Mouse (Mus musculus) cerebellum, adult 2 months (tissue): ENCODE results near the gene Rab1b. TPM values are rescaled to one million over a fixed set of nuclear protein-coding genes. Genes with fewer than 3 reads are reported as not detected.
"Not testable (repeated sequence)": the region's sequence is repeated elsewhere in the genome, so short reads cannot be mapped to it uniquely, and the experiment has no call there.

ENCODE experiments used
- DNase-seq, 2 experiments: peaks; one replicate each; pipeline ENCODE4 v3.0.0; 2021
- H3K27ac ChIP-seq: fragments of 200-500 bp; 2 replicates; pipeline ENCODE4 v1.5.1; 2012; ENCODE audit warnings: low read length, control low read depth, inconsistent platforms; ENCODE audit not compliant: insufficient read depth
- H3K27me3 ChIP-seq: fragments of 200-500 bp; 2 replicates; pipeline ENCODE4 v1.6.1; 2012; ENCODE audit warnings: inconsistent platforms, mild to moderate bottlenecking, low read length, moderate library complexity; ENCODE audit not compliant: control insufficient read depth, insufficient read depth
- H3K4me1 ChIP-seq: fragments of 200-500 bp; 2 replicates; pipeline ENCODE4 v1.6.1; 2011; ENCODE audit warnings: low read length; ENCODE audit not compliant: control insufficient read depth, insufficient read depth
- H3K4me3 ChIP-seq: fragments of 200-500 bp; replicated peaks from 2 replicates; pipeline ENCODE3; 2011; ENCODE audit warnings: mild to moderate bottlenecking, low read depth, low read length, control low read depth; ENCODE audit not compliant: insufficient read depth
- CTCF ChIP-seq: fragments of 200-500 bp; IDR thresholded peaks from 2 replicates; pipeline ENCODE4 v1.5.1; 2011; ENCODE audit warnings: low read depth, mild to moderate bottlenecking, control low read depth, low read length, moderate library complexity, borderline replicate concordance; ENCODE audit not compliant: insufficient read depth
- POLR2A ChIP-seq: fragments of 200-500 bp; IDR thresholded peaks from 2 replicates; pipeline ENCODE4 v1.6.1; 2011; ENCODE audit warnings: low read length, control low read depth, borderline replicate concordance; ENCODE audit not compliant: insufficient read depth
- WGBS: fragments of 180-500 bp; shearing (Covaris S2); methylation state at CpG from one replicate; pipeline ENCODE4 v1.1.7; 2018; 5-methylcytosine and 5-hydroxymethylcytosine counted together
- polyA plus RNA-seq: library from polyadenylated mRNA; depleted of rRNA; stranded (reverse); fragments of >200 nt; gene quantifications from 2 replicates; pipeline ENCODE4 v1.2.3, GENCODE M21; 2012; rRNA removed

Rab1b gene
- polyA plus RNA-seq = 191 and 195 TPM in 2 replicates

DNA sequence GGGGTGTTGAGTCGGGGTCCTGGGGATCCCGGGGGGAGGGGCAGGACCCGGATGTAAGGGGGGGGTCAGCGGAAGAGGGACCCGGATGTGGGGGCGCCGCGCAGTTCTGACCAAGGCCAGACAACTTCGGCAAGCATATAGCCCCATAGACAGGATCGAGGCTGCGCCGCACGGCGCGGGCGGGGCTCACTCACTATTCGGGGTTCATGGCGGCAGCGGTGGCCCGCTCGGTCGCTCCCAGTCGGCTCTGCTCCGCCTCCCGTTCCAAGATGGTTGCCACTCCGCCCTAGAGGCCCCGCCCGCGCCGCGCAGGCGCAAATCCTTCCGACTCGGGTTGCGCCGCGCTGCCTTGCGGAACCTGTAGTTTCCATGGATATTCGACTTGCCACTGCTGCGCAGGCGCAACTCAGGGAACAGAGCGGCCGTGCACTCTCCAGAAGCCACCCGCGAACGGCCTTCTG lies at the start of gene Rab1b:
Rab1b (minus strand) TSS at position 342 of the 461 bp plus-strand sequence.
- H3K4me1 ChIP-seq = peaks cover 14% of the 10 kb centered on the region
- peak within 1 kb of the TSS; percentile 81 for H3K27ac ChIP-seq
- H3K27me3 ChIP-seq = no peaks in the 10 kb centered on the region
- TF ChIP-seq POLR2A = peak; percentile 70; the same call in 1 of the 2 replicates
- TF ChIP-seq CTCF = no peak
- peak; percentile 99 for DNase-seq
- peak within 1 kb of the TSS; percentile 72 for H3K4me3 ChIP-seq
- WGBS = under 1% methylated on average over 46 of the region's 46 CpGs

DNA sequence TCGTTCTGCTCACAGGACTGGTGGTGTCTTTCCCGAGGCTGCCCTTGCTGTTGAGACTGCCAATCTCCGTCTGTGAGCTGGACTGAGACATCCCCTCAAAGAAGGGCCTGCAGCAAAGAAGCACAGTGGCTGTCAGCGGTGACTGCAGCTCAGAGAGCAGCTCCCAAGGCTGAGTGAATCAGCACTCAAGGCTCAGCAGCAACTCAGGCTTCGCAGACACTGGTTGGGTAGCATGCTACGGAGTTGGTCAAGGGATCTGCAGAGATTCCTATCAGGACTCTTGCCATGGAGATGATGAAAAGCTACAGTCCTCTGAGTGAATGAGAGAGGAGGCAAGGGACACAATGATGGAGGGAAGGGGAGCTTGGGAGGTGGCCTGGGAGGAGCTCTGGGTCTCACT lies 45.4 kb upstream of the Rab1b start:
- peaks cover 25% of the 10 kb centered on the region for H3K4me1 ChIP-seq
- TF ChIP-seq POLR2A = no peak
- TF ChIP-seq CTCF = no peak
- 70% methylated on average over 6 of the region's 6 CpGs for WGBS
- peak overlapping the region; percentile 70 for H3K27ac ChIP-seq
- no peak for DNase-seq
- no peak overlapping the region for H3K4me3 ChIP-seq
- no peaks in the 10 kb centered on the region for H3K27me3 ChIP-seq

DNA sequence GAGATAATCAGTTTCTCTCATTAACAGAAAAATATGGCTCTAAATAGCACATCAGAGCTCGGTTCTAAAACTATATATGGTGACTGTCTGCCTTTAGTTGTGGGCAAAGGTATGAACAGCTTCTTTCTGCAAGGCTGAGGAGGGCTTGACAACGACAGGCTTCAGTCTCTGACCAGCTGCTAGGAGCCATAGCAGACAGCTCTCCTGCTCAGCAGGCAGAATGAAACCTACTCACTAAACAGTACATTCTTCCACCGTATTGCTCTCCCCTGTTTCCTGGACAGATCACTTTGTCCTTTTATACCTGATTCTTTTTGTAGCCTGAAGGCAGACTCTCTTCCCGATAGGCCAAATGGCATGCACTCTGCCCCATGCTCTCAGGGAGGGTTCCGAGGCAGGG lies 44.9 kb upstream of the Rab1b start:
- WGBS = 16% methylated on average over 5 of the region's 5 CpGs

DNA sequence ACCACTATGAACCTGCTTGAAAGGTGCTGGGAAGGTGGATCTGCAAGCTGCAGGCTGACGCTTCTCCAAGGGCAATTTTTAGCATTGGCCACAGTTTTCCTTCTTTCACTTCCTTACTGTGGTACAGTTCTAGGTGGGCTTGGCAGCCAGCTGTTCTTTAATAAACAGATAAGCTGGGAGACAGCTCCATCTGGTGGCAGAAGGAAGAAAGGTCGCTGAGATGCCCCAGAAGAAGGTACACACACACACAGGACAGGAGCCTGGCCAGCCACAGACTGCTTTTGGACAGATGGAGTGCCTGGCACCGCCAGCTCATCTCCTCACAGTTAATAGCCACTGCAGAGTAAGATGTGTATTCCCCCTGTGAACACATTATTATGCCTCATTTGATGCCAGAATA lies 44.5 kb upstream of the Rab1b start:
- Histone ChIP-seq H3K27me3 (no peaks in the 10 kb centered on the region), H3K4me1 (peaks cover 25% of the 10 kb centered on the region), H3K4me3 (no peak overlapping the region), H3K27ac (peak overlapping the region; percentile 55)
- DNase-seq = peak; percentile 87 to 91
- 9% methylated on average over 3 of the region's 3 CpGs for WGBS
- TF ChIP-seq CTCF (peak; percentile 74), POLR2A (peak; percentile 8; the same call in 1 of the 2 replicates)

More for the DNA sequence above, 44.9 kb upstream of the Rab1b start:
- Histone ChIP-seq H3K27me3 (no peaks in the 10 kb centered on the region), H3K4me1 (peaks cover 25% of the 10 kb centered on the region), H3K27ac (peak overlapping the region; percentile 70), H3K4me3 (no peak overlapping the region)
- DNase-seq = no peak
- no peak for TF ChIP-seq POLR2A
- no peak for TF ChIP-seq CTCF

DNA sequence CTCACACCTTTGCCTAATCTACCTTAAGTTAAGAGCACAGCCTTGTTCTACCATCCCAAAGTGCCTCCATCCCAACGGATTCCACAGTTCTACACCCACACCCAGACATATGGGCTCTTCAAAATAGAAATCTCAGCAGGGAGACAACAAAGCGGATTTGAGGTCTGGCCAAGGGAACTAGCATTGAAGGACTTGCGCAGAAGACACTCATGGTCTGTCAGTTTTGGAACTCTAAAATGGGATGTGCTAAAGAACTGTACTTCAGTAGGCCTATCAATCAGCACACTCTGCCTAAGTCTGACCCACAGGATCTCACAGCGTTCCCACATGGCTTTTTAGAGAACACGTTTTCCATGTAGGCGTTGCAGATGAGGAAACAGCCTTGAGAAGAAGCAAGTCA lies 43.5 kb upstream of the Rab1b start:
- H3K27ac ChIP-seq = peak overlapping the region; percentile 55
- no peak overlapping the region for H3K4me3 ChIP-seq
- DNase-seq = peak; percentile 55 to 81

DNA sequence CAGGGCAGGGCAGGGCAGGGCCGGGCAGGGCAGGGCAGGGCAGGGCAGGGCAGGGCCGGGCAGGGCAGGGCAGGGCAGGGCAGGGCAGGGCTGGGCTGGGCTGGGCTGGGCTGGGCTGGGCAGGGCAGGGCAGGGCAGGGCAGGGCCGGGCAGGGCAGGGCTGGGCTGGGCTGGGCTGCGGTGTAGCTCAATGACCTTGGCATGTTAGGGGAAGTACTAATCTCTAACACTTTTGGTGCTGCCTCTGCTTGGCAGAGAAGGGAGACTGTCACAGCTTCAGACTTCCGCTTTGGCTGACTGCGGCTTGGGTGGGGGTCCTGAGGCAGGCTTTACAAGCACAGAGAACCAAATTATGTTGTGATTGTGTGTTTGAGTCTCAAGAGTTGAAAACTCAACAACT lies 42.2 kb upstream of the Rab1b start:
- H3K27ac ChIP-seq, H3K4me3 ChIP-seq, DNase-seq, H3K27me3 ChIP-seq: not testable (repeated sequence)
- peaks cover 25% of the 10 kb centered on the region for H3K4me1 ChIP-seq
- 92% methylated on average over 4 of the region's 6 CpGs for WGBS

More for the DNA sequence above, 43.5 kb upstream of the Rab1b start:
- Histone ChIP-seq H3K27me3 (no peaks in the 10 kb centered on the region), H3K4me1 (peaks cover 25% of the 10 kb centered on the region)
- WGBS = 40% methylated on average over 6 of the region's 6 CpGs
- TF ChIP-seq POLR2A (no peak), CTCF (no peak)

DNA sequence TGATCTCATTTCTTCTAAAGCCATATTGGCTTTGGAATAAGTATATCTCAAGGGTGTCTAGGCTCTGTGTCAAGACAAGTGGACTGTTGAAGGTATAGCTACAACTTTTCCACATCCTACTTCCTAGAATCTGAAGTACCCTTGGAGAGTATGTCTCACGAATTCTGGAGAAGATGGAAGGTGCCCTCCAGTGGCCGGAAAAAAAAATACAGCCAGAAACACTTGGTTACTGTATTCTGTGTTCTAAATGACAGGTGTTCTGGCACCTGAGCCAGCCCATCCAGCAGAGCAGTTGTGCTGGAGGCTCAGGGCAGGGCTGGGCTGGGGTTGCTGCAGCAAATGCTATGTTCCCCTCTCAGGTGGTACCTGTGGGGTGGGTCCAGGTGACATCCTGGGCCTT lies 32.8 kb upstream of the Rab1b start:
- TF ChIP-seq POLR2A = no peak
- TF ChIP-seq CTCF = peak; percentile 50; the same call in 1 of the 2 replicates
- 5% methylated on average over 2 of the region's 2 CpGs for WGBS

DNA sequence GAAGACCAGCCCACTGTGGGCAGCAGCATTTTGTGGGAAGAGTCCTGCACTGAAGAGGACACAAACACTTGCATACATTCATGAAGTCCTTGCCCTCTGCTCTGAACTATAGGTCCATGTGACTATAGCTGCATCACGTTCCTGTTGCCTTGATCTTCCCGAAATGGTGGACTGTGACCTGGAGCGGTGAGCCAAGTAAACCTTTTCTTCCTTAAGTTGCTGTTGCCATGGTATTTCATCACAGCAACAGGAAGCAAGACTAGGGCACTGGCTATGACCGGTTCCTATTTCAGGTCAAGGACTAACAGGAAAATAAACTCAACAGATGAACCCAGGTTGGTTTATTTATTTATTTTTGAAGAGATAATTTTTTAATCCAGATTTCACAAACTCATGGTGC lies 24.4 kb upstream of the Rab1b start:
- no peak for DNase-seq
- H3K4me1 ChIP-seq = 0 out of 2 replicates have a peak, but pooled peaks cover 3% of the 10 kb centered on the region
- TF ChIP-seq CTCF = no peak
- TF ChIP-seq POLR2A = no peak
- no peak overlapping the region for H3K27ac ChIP-seq
- WGBS = 76% methylated on average over 4 of the region's 4 CpGs
- no peak overlapping the region for H3K4me3 ChIP-seq
- no peaks in the 10 kb centered on the region for H3K27me3 ChIP-seq

More for the DNA sequence above, 32.8 kb upstream of the Rab1b start:
- H3K4me3 ChIP-seq = no peak overlapping the region
- H3K27ac ChIP-seq = no peak overlapping the region
- DNase-seq = peak; percentile 76 to 83
- H3K27me3 ChIP-seq = no peaks in the 10 kb centered on the region
- H3K4me1 ChIP-seq = peaks cover 3% of the 10 kb centered on the region; the same call in 1 of the 2 replicates

DNA sequence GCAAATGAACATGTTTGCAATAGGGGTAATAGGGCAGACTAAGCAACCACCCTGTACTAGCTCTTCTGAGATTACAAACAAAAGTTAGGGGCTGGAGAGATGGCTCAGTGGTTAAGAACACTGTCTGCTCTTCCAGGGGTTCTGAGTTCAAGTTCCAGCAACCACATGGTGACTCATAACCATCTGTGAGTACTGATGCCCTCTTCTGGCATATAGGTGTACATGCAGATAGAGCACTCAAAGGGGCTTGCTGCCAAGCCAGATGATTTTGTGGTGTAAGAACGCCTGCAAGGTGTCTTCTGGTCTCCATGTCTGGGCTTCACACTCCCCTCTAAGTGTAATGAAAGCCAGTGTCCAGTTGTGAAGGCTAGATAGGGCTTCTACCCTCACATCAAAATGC lies 22.9 kb upstream of the Rab1b start:
- no peak for DNase-seq
- H3K27ac ChIP-seq = no peak overlapping the region
- peaks cover 3% of the 10 kb centered on the region; the same call in 1 of the 2 replicates for H3K4me1 ChIP-seq
- H3K27me3 ChIP-seq = no peaks in the 10 kb centered on the region
- TF ChIP-seq CTCF (0 out of 2 replicates have a peak, but pooled peaks have one; percentile 38), POLR2A (no peak)
- WGBS = 20% methylated on average over 1 of the region's 1 CpGs
- no peak overlapping the region for H3K4me3 ChIP-seq
